Mouse (Mus musculus) adipose tissue, adult 10 weeks (tissue): Measurements from ENCODE around the gene Pbx3. TPM values are rescaled to one million over a fixed set of nuclear protein-coding genes. Genes with fewer than 3 reads are reported as not detected.

Experiments
- polyA plus RNA-seq: library from polyadenylated mRNA; stranded (reverse); fragments of 350-450 nt; fragmentation: Illumina TruSeq; extraction: RNeasy Lipid Tissue Mini Kit (QIAGEN cat#74804); gene quantifications from one replicate; pipeline ENCODE4 v1.2.3, GENCODE M21; 2014; ENCODE audit warnings: low read depth, low replicate concordance

Pbx3 gene
- 9.0 TPM for polyA plus RNA-seq

GRCm38 (mm10) chr2:34372305-34373301 lies at the start of gene Pbx3:
Pbx3 (minus strand) TSS chr2:34373142.

GRCm38 (mm10) chr2:34406601-34407464 lies 33.9 kb upstream of the Pbx3 start, which contains the start of gene Mapkap1:
Mapkap1 (plus strand) TSS chr2:34406771.

Other genes starting within 250 kb of the Pbx3 start
- gene Mapkap1, start 33.6 kb upstream of the Pbx3 start, polyA plus RNA-seq: 52.8 TPM